Mouse (Mus musculus) embryonic facial prominence, embryonic 12.5 days (tissue): ENCODE measurements around the gene Ccdc102a. TPM values are rescaled to one million over a fixed set of nuclear protein-coding genes. Genes with fewer than 3 reads are reported as not detected.
"Not testable (repeated sequence)": the region's sequence is repeated elsewhere in the genome, so short reads cannot be mapped to it uniquely, and the experiment has no call there.

ENCODE experiments used
- ATAC-seq: fragments of 200-750 bp; cut with Nextera tagmentation; 2 replicates; pipeline ENCODE4 v1.8.0; 2017; ENCODE audit not compliant: insufficient number of reproducible peaks, insufficient read depth, low FRiP score, low TSS enrichment
- H3K27ac ChIP-seq: fragments of 300-500 bp; sonication (generic); 2 replicates; pipeline ENCODE4 v1.5.1; 2016; ENCODE audit warnings: mild to moderate bottlenecking
- H3K27me3 ChIP-seq: fragments of 300-500 bp; sonication (generic); 2 replicates; pipeline ENCODE4 v1.6.1; 2016; ENCODE audit warnings: mild to moderate bottlenecking, moderate library complexity
- H3K36me3 ChIP-seq: fragments of 300-500 bp; sonication (generic); 2 replicates; pipeline ENCODE4 v1.6.1; 2016; ENCODE audit warnings: mild to moderate bottlenecking
- H3K4me1 ChIP-seq: fragments of 300-500 bp; sonication (generic); 2 replicates; pipeline ENCODE4 v1.6.1; 2016
- H3K4me2 ChIP-seq: fragments of 300-500 bp; sonication (generic); replicated peaks from 2 replicates; pipeline ENCODE4 v1.6.1; 2016; ENCODE audit warnings: mild to moderate bottlenecking, moderate library complexity
- H3K4me3 ChIP-seq: fragments of 300-500 bp; sonication (generic); 2 replicates; pipeline ENCODE4 v1.5.1; 2016; ENCODE audit warnings: mild to moderate bottlenecking
- H3K9ac ChIP-seq: fragments of 300-500 bp; sonication (generic); 2 replicates; pipeline ENCODE4 v1.6.1; 2016; ENCODE audit warnings: mild to moderate bottlenecking, moderate library complexity
- H3K9me3 ChIP-seq: fragments of 300-500 bp; sonication (generic); 2 replicates; pipeline ENCODE4 v1.6.1; 2016; ENCODE audit warnings: mild to moderate bottlenecking, moderate library complexity
- WGBS: fragments of 180-500 bp; shearing (Covaris S2); methylation state at CpG from one replicate; pipeline ENCODE4 v1.1.7; 2016; 5-methylcytosine and 5-hydroxymethylcytosine counted together
- polyA plus RNA-seq: library from polyadenylated mRNA; unstranded; fragments of >200 nt; fragmentation: Nextera tagmentation; extraction: Ambion mirVana; gene quantifications from 2 replicates; pipeline ENCODE4 v1.2.1, GENCODE M21; 2016

The Ccdc102a gene
- polyA plus RNA-seq, 1 experiment from 2014 or later = 51.9 TPM

- Histone ChIP-seq H3K4me2 (no peak overlapping the region), H3K27ac (no peak overlapping the region), H3K9ac (no peak overlapping the region), H3K9me3 (no peaks in the 10 kb centered on the region), H3K4me1 (peaks cover 13% of the 10 kb centered on the region; the same call in 1 of the 2 replicates), H3K27me3 (no peaks in the 10 kb centered on the region), H3K36me3 (peaks cover 42% of the 10 kb centered on the region), H3K4me3 (0 out of 2 replicates have a peak overlapping the region, but pooled peaks have one; percentile 94)
- ATAC-seq = no peak
- 30% methylated on average over 5 of the region's 5 CpGs for WGBS
These were observed 60.9 kb downstream of the Ccdc102a start for GRCm38 (mm10) chr8:94857011-94857345.

GRCm38 (mm10) chr8:94854761-94855160, 63.1 kb downstream of the Ccdc102a start:
- not testable (repeated sequence) for H3K27me3 ChIP-seq, H3K9ac ChIP-seq, H3K27ac ChIP-seq, ATAC-seq, H3K4me2 ChIP-seq, H3K4me3 ChIP-seq, H3K9me3 ChIP-seq
- Histone ChIP-seq H3K4me1 (peaks cover 13% of the 10 kb centered on the region; the same call in 1 of the 2 replicates), H3K36me3 (peaks cover 47% of the 10 kb centered on the region)
- WGBS = 90% methylated on average over 11 of the region's 11 CpGs

Other genes starting within 250 kb of the Ccdc102a start
- gene Pllp, start 221.8 kb downstream of the Ccdc102a start, polyA plus RNA-seq = 2.3 TPM in 2 replicates
- not detected in 2 replicates for gene Ccl22, start 172.5 kb downstream of the Ccdc102a start, polyA plus RNA-seq
- 4.6 and 5.3 TPM in 2 replicates for gene Cx3cl1, start 146.1 kb downstream of the Ccdc102a start, polyA plus RNA-seq
- not detected in 2 replicates for gene Ccl17, start 107.6 kb downstream of the Ccdc102a start, polyA plus RNA-seq
- 61.8 and 66.3 TPM in 2 replicates for gene Coq9, start 79.8 kb downstream of the Ccdc102a start, polyA plus RNA-seq
- 141 and 144 TPM in 2 replicates for gene Ciapin1, start 79.7 kb downstream of the Ccdc102a start, polyA plus RNA-seq
- gene Polr2c, start 60.6 kb downstream of the Ccdc102a start, polyA plus RNA-seq = 145 and 154 TPM in 2 replicates
- 23.0 and 25.1 TPM in 2 replicates for gene Dok4, start 41.8 kb downstream of the Ccdc102a start, polyA plus RNA-seq
- 0.05 TPM in 1 of 2 replicates, not detected in the other for gene Adgrg5, start 5.6 kb upstream of the Ccdc102a start, polyA plus RNA-seq
- gene Adgrg1, start 56.7 kb upstream of the Ccdc102a start, polyA plus RNA-seq = 22.3 and 28.2 TPM in 2 replicates
- gene Adgrg3, start 99.6 kb upstream of the Ccdc102a start, polyA plus RNA-seq = 2.9 and 3.9 TPM in 2 replicates
- gene Drc7, start 137.0 kb upstream of the Ccdc102a start, polyA plus RNA-seq = 0.17 TPM in 1 of 2 replicates, not detected in the other
- 28.9 and 30.9 TPM in 2 replicates for gene Katnb1, start 163.1 kb upstream of the Ccdc102a start, polyA plus RNA-seq